In genomic region chrX:11190851-11191250, GRCm38 (mm10) we compare ENCODE assay signal across 16 mouse cellular contexts.
DNase-seq lines count a peak whose midpoint lies in the region; TF ChIP-seq lines count a peak whose summit lies in the region.
"Had no signal": no experiment of that assay in that cellular context is flagged by ENCODE, and none has a peak within 500 bp of the region (broad histone marks: within the 10 kb centered on the region; RNA-seq: fewer than 3 reads in every experiment).

No protein-coding gene starts in this region.

- peak; percentile 72 for DNase-seq in 3T3-L1 (ENCODE audit: low read depth, low spot score)
- DNase-seq in Muller cell, postnatal 12 days (ENCODE audit: inconsistent ontology term), result peak; percentile 79
- DNase-seq in left cerebral cortex, adult 2 months (ENCODE audit: extremely low spot score in 1 of 2, low spot score in 2 of 2), result no peak
- no peak for DNase-seq in kidney, adult 11 months
- DNase-seq: adrenal gland, adult 2 months; adrenal gland, adult 8-10 months; adrenal gland, postnatal 10 days; adrenal gland, postnatal 14 days; adrenal gland, postnatal 25 days; adrenal gland, postnatal 36 days; B cell, adult 2 months; cerebellum, adult 11 months; cerebellum, adult 11-12 months; cerebellum, adult 18-20 months; cerebellum, adult 2 months; cerebellum, adult 8-10 months had no signal

- TF ChIP-seq CTCF in left cerebral cortex, adult 2 months (IDR thresholded peaks at IDR 0.05), result no peak

- intact Hi-C loops in left cerebral cortex, adult 2 months (cut with DNase I), result no loop called here

- H3K27ac ChIP-seq in left cerebral cortex, adult 2 months, result no peak overlapping the region

- H3K4me3 ChIP-seq in left cerebral cortex, adult 2 months, result no peak overlapping the region

Comparison
In these comparisons a context has a peak if more than half of its experiments do, and no peak if none do; other contexts are left out.
1. DNase-seq: peak in 3T3-L1 (single experiment) and Muller cell, postnatal 12 days (single experiment); none in left cerebral cortex, adult 2 months (0 of 2) and kidney, adult 11 months (single experiment).